Mouse (Mus musculus): Measurements from ENCODE around the gene Tfeb.

DNA sequence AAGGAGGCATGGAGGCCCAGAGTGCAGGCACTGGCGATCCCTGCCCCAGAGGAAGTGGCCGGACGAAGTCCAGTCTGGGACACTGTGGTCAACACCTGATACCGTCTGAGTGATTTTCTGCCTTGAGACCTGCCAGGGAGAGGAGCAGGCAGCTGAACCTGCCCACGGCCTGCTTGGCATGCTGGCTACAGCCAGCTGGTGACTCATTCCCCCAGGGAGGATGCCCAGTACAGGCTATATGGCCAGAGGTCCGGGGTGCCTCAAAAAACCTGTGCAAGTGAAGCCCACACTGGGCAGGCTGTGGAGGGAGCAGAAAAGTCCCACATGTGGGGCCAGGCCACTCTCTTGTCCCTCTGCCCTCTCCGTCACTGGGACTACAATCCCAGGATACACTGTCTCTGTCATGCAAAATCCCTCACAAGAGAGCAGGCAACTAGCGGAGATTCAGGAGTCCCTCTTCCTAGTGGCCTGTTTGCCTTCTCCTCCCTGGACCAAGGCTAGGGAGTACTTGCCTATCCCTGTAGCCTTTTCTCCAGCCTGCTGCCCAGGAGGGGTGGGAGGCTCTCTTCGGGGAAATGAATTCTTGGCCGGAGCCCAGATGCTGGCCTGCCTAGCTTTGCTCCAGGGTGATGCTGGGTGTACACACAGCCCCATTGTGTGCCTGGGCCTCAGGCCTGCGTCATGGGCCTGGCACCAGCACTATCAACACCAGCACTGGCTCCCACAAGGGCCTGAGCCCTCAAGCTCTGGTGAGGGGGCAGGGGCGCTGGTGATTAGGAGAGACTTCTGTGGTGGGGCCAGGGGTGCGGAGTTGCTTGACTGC lies 25.9 kb downstream of the Tfeb start:
- TF ChIP-seq CTCF (IDR thresholded peaks at IDR 0.05; ENCODE audit: control insufficient read depth, insufficient read depth, insufficient read length): no peak
- no peak for TF ChIP-seq USF1 (IDR thresholded peaks at IDR 0.05; ENCODE audit: low read depth)
- TF ChIP-seq FOSL1 (IDR thresholded peaks at IDR 0.05; ENCODE audit: insufficient read depth, low read length, poor library complexity, severe bottlenecking): peak; percentile 22
- TF ChIP-seq MAX (IDR thresholded peaks at IDR 0.05): peak; percentile 83
- no peak for TF ChIP-seq MYOG (IDR thresholded peaks at IDR 0.05; ENCODE audit: control insufficient read depth, extremely low read depth, insufficient read length)
